Mouse (Mus musculus) adrenal gland, adult 2 months (tissue): Measurements from ENCODE around the gene Larp4. TPM values are rescaled to one million over a fixed set of nuclear protein-coding genes. Genes with fewer than 3 reads are reported as not detected.

Source experiments
- DNase-seq: peaks from one replicate; pipeline ENCODE4 v3.0.0; 2021
- polyA plus RNA-seq: library from polyadenylated mRNA; depleted of rRNA; stranded (reverse); fragments of >200 nt; gene quantifications from 2 replicates; pipeline ENCODE4 v1.2.3, GENCODE M21; 2012; rRNA removed
- total RNA-seq, 2 experiments: library from RNA; stranded (reverse); gene quantifications; 2 replicates each; pipeline ENCODE4 v1.2.3; 2021

The Larp4 gene
- total and polyA plus RNA-seq, 3 experiments: 33.6 to 101 (median 61.9) TPM

DNA sequence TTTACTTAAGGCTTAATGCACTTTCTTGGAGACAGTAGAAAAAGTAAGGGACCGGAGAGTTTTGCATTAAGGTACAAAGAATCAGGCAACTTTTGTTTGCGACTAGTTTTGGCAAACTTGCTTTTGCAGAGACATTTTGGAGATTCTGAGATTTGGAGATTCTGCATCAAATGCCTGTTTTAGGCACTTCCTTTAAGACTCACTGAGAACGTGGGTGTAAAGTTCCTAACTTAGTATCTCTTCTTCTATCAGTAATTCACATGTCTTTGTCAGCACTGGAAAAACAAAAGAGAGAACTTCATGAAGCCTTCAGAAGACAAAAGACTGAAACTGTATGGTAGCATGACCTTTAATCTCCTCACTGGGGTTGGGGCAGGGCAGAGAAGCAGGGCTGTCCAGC, 87.8 kb downstream of the Larp4 start:
- DNase-seq: no peak

DNA sequence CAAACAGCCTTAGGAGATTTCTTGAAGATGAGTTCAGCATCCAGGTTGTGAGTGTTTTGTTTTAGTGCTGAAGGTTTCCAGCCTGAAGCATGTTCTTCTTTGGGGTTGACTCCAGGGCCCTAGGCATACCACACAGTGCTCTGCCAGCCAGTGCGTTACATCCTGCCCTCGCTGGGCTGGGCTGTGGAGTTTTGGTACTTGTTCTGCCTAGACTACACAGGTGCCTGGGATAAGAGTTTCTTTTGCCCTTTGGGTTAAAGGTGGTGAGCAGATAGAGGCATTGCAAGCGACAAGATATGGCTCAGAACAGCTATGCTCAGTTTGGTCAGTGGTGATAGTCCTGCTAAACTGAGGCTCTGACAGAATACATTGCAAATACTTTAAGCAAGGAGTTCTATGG, 88.3 kb downstream of the Larp4 start:
- DNase-seq: no peak

- DNase-seq: no peak
Observed at GRCm38 (mm10) chr15:100058912-100059311, 89.0 kb downstream of the Larp4 start.

DNA sequence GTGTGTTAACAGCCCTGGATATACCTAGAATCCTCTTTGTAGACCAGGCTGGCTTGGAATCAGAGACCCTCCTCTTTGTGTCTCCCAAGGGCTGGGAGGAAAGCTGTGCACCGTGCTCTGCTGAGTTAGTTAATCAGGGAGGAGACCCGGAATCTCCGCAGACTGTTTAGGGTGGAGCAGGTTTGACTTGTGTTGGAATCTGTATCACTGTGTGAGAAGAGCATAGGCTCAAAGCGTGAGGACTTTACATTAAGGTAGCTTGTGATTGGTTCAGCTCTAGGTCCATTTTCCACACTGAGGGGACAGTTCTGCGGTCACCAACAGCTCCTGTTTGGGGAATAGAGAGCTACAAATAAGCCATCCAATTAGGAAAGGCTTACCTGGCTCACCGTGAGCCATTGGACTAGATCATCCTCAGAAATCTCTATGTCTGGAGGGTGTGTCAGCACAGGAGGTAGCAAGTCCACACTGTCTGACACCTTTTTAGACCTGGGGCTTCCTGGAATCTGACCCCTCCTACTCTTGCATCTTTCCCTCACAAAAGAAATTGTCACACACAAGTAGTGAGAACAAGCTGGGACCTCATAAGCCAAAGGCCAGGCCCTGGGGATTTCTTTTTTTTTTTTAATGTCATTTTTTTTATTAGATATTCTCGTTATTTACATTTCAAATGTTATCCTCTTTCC, 89.9 kb downstream of the Larp4 start:
- no peak for DNase-seq

DNA sequence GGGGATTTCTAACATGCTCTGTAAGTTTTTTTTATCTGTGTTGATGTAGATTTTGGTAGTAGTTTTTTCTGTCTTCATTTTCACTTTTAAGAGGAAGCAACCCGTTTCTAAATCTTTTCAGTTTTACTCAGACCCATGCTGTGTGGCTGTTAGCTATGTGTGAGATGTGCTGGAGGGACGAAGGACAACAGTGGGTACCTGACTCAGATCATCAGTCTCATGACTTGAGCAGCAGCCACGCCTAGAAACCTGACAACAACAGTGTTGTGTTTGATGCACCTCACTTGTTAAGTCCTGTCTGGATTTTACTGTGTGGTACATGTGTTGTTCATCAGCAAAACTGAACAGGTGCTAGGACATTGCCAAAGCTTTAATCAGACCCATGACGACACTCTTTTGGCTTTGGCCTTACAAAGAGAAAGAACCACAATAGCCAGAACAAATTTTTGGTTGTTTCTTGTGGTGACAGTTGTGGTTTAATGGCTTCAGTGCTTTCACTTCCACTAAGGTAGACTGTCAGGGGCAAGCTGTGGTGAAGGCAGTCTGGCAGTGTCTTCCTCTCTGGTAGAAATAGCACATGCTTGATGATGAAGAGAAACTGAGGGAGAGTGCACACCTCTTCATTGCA, 90.8 kb downstream of the Larp4 start:
- DNase-seq: no peak

DNA sequence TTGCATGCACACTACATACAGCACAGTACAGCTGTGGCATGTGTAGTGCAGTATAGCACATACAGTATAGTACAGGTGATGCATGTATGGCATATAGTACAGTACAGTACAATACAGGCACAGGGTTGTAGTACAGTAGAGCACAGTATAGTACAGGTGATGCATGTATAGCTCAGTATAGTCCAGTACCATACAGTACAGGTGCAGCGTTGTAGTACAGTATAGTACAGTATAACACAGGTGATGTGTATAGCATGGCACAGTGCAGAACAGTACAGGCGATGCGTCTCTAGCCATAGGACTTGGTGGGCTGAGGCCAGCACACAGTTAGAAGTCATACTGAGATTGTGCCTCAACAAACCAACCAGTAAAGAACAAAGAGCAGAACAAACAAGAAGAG, 91.5 kb downstream of the Larp4 start:
- no peak for DNase-seq

DNA sequence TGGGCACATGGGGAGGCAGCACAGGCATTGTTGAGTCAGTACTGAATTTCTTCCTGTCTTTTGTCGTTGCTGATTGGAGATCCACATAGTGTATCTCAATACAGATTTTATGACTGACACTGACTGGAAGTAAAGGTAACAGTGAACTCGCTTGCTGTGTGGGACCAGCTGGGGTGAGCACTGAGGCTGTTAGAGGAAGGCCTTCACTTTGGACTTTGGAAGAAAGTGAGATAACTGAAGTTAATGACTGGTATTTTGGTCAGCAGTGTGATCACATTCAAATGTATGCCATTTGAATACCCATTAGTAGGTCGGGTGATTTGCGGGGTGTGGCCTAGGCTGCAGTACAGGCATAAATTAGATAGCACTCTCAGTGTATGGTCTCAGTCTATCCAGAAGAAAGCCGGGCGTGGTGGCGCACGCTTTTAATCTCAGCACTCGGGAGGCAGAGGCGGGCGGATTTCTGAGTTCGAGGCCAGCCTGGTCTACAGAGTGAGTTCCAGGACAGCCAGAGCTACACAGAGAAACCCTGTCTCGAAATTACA, 93.4 kb downstream of the Larp4 start:
- no peak for DNase-seq

Other genes with a start within 250 kb of the Larp4 start
- gene Cox14, start 244.4 kb upstream of the Larp4 start, total RNA-seq: 100 to 1,000 TPM; 202 to 243 TPM
- 685 and 754 TPM in 2 replicates for gene Cox14, start 244.4 kb upstream of the Larp4 start, polyA plus RNA-seq
- 10 to 100 TPM; 46.4 to 54.6 TPM for gene Cers5, start 197.2 kb upstream of the Larp4 start, total RNA-seq
- 26.1 and 32.6 TPM in 2 replicates for gene Cers5, start 197.2 kb upstream of the Larp4 start, polyA plus RNA-seq
- gene Lima1, start 94.6 kb upstream of the Larp4 start, total RNA-seq: 10 to 100 TPM; 35.3 to 50.0 TPM
- 5.7 and 8.3 TPM in 2 replicates for gene Lima1, start 94.6 kb upstream of the Larp4 start, polyA plus RNA-seq
- under 1 TPM; 0.29 to 0.31 TPM for gene Fam186a, start 3.0 kb upstream of the Larp4 start, total RNA-seq
- 0.08 and 0.13 TPM in 2 replicates for gene Fam186a, start 3.0 kb upstream of the Larp4 start, polyA plus RNA-seq
- gene Dip2b, start 68.6 kb downstream of the Larp4 start, total RNA-seq: 10 to 100 TPM; 13.8 to 14.6 TPM
- gene Dip2b, start 68.6 kb downstream of the Larp4 start, polyA plus RNA-seq: 3.4 and 4.7 TPM in 2 replicates